Mouse (Mus musculus): ENCODE data around the gene Snrpf. TPM values are rescaled to one million over a fixed set of nuclear protein-coding genes. Genes with fewer than 3 reads are reported as not detected.

Gene Snrpf
- total RNA-seq, 2 experiments from 2014 or later = 6.4 to 7.0 TPM

GRCm38 (mm10) chr10:93539775-93540430, 49.6 kb downstream of the Snrpf start, which contains the start of gene Amdhd1:
Gene Amdhd1, minus strand, starts transcription at chr10:93540033.
- intact Hi-C loops (cut with DNase I) = loop anchor here (10.0 kb wide), 1 partner anchor 495 kb away; no protein-coding TSS in a partner anchor
- DNase-seq = peak; percentile 63 to 70

GRCm38 (mm10) chr10:93538818-93539217, 50.7 kb downstream of the Snrpf start:
- no peak for DNase-seq
- intact Hi-C loops (cut with DNase I) = no loop called here

- no peak for DNase-seq
- intact Hi-C loops (cut with DNase I) = no loop called here
Measured at GRCm38 (mm10) chr10:93538287-93538686, 51.2 kb downstream of the Snrpf start.

Other genes with a start within 250 kb of the Snrpf start
- 10 to 100 TPM; 23.5 to 24.2 TPM for gene Lta4h, start 136.3 kb downstream of the Snrpf start, total RNA-seq (2021)
- under 1 TPM; 0.05 TPM for gene Hal, start 100.9 kb downstream of the Snrpf start, total RNA-seq (2021)
- not detected for gene Amdhd1, start 49.7 kb downstream of the Snrpf start, total RNA-seq (2021)
- gene Ccdc38, start 49.1 kb downstream of the Snrpf start, total RNA-seq (2021) = under 1 TPM in 1 of 2 experiments, not detected in 1; 0.10 TPM
- 1 to 10 TPM; 6.7 to 7.4 TPM for gene Ntn4, start 51.0 kb upstream of the Snrpf start, total RNA-seq (2021)
- gene Usp44, start 241.8 kb upstream of the Snrpf start, total RNA-seq (2021) = under 1 TPM; 0.22 to 0.46 TPM